Mouse (Mus musculus) hindbrain, postnatal 0 days (tissue): ENCODE measurements at regions not wholly inside any gene's neighbourhood (a gene's known extent, or its start where the extent isn't known, plus 50 kb on each side); places are given as distances from the start of the nearest gene placed in this dataset.
A peak's percentile ranks its signal among the peaks of the same experiment; 100 is the strongest.

ENCODE experiments used
- ATAC-seq: fragments of 200-750 bp; cut with Nextera tagmentation; 2 replicates; pipeline ENCODE4 v1.8.0; 2017; ENCODE audit warnings: mild to moderate bottlenecking, moderate TSS enrichment, moderate library complexity
- DNase-seq: peaks from one replicate; pipeline ENCODE4 v3.0.0-alpha.2; 2015; ENCODE audit warnings: low spot score
- H3K27ac ChIP-seq: fragments of 300-500 bp; sonication (generic); 2 replicates; pipeline ENCODE4 v1.5.1; 2014; ENCODE audit warnings: mild to moderate bottlenecking
- H3K27me3 ChIP-seq: fragments of 300-500 bp; sonication (generic); 2 replicates; pipeline ENCODE4 v1.6.1; 2014; ENCODE audit warnings: low read length, mixed read lengths; ENCODE audit not compliant: insufficient read depth
- H3K36me3 ChIP-seq: fragments of 300-500 bp; sonication (generic); 2 replicates; pipeline ENCODE4 v1.6.1; 2014; ENCODE audit warnings: low read length, mixed read lengths; ENCODE audit not compliant: insufficient read depth
- H3K4me1 ChIP-seq: fragments of 300-500 bp; sonication (generic); 2 replicates; pipeline ENCODE4 v1.6.1; 2014; ENCODE audit warnings: antibody characterized with exemption, low read length, mixed read lengths; ENCODE audit not compliant: insufficient read depth
- H3K4me2 ChIP-seq: fragments of 300-500 bp; sonication (generic); 2 replicates; pipeline ENCODE4 v1.6.1; 2014; ENCODE audit warnings: low read depth, mild to moderate bottlenecking, low read length, moderate library complexity, mixed read lengths
- H3K4me3 ChIP-seq: fragments of 300-500 bp; sonication (generic); 2 replicates; pipeline ENCODE4 v1.5.1; 2014; ENCODE audit warnings: low read length
- H3K9ac ChIP-seq: fragments of 300-500 bp; sonication (generic); replicated peaks from 2 replicates; pipeline ENCODE4 v1.6.1; 2014; ENCODE audit warnings: mild to moderate bottlenecking, low read length, moderate library complexity, mixed read lengths
- H3K9me3 ChIP-seq: fragments of 300-500 bp; sonication (generic); 2 replicates; pipeline ENCODE4 v1.6.1; 2016; ENCODE audit warnings: low read length, mixed read lengths
- CTCF ChIP-seq: IDR thresholded peaks from 2 replicates; pipeline ENCODE4 v1.5.1; 2016; ENCODE audit warnings: antibody characterized with exemption, control low read depth, low read depth
- WGBS: fragments of 180-500 bp; shearing (Covaris S2); extraction: QIAGEN DNeasy Blood & Tissue Kit; methylation state at CpG from one replicate; pipeline ENCODE4 v1.1.7; 2014; 5-methylcytosine and 5-hydroxymethylcytosine counted together

GRCm38 (mm10) chr14:67141581-67142441 lies 1132.8 kb upstream of the Gulo start:
- no peaks in the 10 kb centered on the region for H3K27me3 ChIP-seq
- no peak overlapping the region for H3K9ac ChIP-seq
- peak; percentile 75 for DNase-seq
- peak; percentile 74 for ATAC-seq
- H3K4me3 ChIP-seq, result no peak overlapping the region
- 18% methylated on average over 15 of the region's 15 CpGs for WGBS
- TF ChIP-seq CTCF, result no peak
- H3K4me2 ChIP-seq, result peak overlapping the region; percentile 32
- H3K4me1 ChIP-seq, result peaks cover 6% of the 10 kb centered on the region; the same call in 1 of the 2 replicates
- no peaks in the 10 kb centered on the region for H3K36me3 ChIP-seq
- H3K27ac ChIP-seq, result peak overlapping the region; percentile 49
- H3K9me3 ChIP-seq, result no peaks in the 10 kb centered on the region

GRCm38 (mm10) chr14:67141151-67141550 lies 1132.1 kb upstream of the Gulo start:
- H3K9me3 ChIP-seq, result no peaks in the 10 kb centered on the region
- H3K36me3 ChIP-seq, result no peaks in the 10 kb centered on the region
- DNase-seq, result no peak
- peaks cover 6% of the 10 kb centered on the region; the same call in 1 of the 2 replicates for H3K4me1 ChIP-seq
- H3K4me3 ChIP-seq, result no peak overlapping the region
- 0 out of 2 replicates have a peak overlapping the region, but pooled peaks have one; percentile 32 for H3K4me2 ChIP-seq
- WGBS, result 47% methylated on average over 7 of the region's 7 CpGs
- no peak overlapping the region for H3K9ac ChIP-seq
- H3K27me3 ChIP-seq, result no peaks in the 10 kb centered on the region
- no peak for ATAC-seq
- H3K27ac ChIP-seq, result no peak overlapping the region
- no peak for TF ChIP-seq CTCF

GRCm38 (mm10) chr14:67139674-67140073 lies 1130.7 kb upstream of the Gulo start:
- Histone ChIP-seq H3K4me1 (peaks cover 13% of the 10 kb centered on the region; the same call in 1 of the 2 replicates), H3K9ac (no peak overlapping the region), H3K27ac (no peak overlapping the region), H3K9me3 (no peaks in the 10 kb centered on the region), H3K4me2 (no peak overlapping the region), H3K4me3 (no peak overlapping the region), H3K27me3 (no peaks in the 10 kb centered on the region), H3K36me3 (no peaks in the 10 kb centered on the region)
- ATAC-seq, result no peak
- no peak for TF ChIP-seq CTCF
- DNase-seq, result no peak

GRCm38 (mm10) chr14:67139152-67139551 lies 1130.1 kb upstream of the Gulo start:
- 60% methylated on average over 5 of the region's 5 CpGs for WGBS
- ATAC-seq, result no peak

GRCm38 (mm10) chr14:67136141-67136498 lies 1127.1 kb upstream of the Gulo start:
- 28% methylated on average over 2 of the region's 2 CpGs for WGBS
- H3K4me2 ChIP-seq, result no peak overlapping the region
- H3K27me3 ChIP-seq, result no peaks in the 10 kb centered on the region
- no peak overlapping the region; the same call in 1 of the 2 replicates for H3K27ac ChIP-seq
- no peaks in the 10 kb centered on the region for H3K36me3 ChIP-seq
- 0 out of 2 replicates have a peak, but pooled peaks cover 12% of the 10 kb centered on the region for H3K4me1 ChIP-seq
- no peak overlapping the region for H3K4me3 ChIP-seq
- H3K9me3 ChIP-seq, result no peaks in the 10 kb centered on the region
- H3K9ac ChIP-seq, result no peak overlapping the region
- no peak for ATAC-seq
- TF ChIP-seq CTCF, result no peak
- DNase-seq, result no peak

More at GRCm38 (mm10) chr14:67139152-67139551, 1130.1 kb upstream of the Gulo start:
- Histone ChIP-seq H3K4me3 (no peak overlapping the region), H3K9me3 (no peaks in the 10 kb centered on the region), H3K4me2 (no peak overlapping the region), H3K36me3 (no peaks in the 10 kb centered on the region), H3K27ac (no peak overlapping the region), H3K9ac (no peak overlapping the region), H3K27me3 (no peaks in the 10 kb centered on the region), H3K4me1 (peaks cover 13% of the 10 kb centered on the region; the same call in 1 of the 2 replicates)
- no peak for DNase-seq
- TF ChIP-seq CTCF, result no peak

- H3K9ac ChIP-seq, result peak overlapping the region; percentile 19; the same call in 1 of the 2 replicates
- TF ChIP-seq CTCF, result no peak; the same call in 1 of the 2 replicates
Observed at GRCm38 (mm10) chr14:67135221-67136140, 1126.5 kb upstream of the Gulo start.

More at GRCm38 (mm10) chr14:67135221-67136140, 1126.5 kb upstream of the Gulo start:
- 19% methylated on average over 18 of the region's 18 CpGs for WGBS
- Histone ChIP-seq H3K9me3 (no peaks in the 10 kb centered on the region), H3K4me2 (peak overlapping the region; percentile 24), H3K27ac (peak overlapping the region; percentile 71; the same call in 1 of the 2 replicates), H3K27me3 (no peaks in the 10 kb centered on the region), H3K36me3 (no peaks in the 10 kb centered on the region), H3K4me3 (no peak overlapping the region), H3K4me1 (0 out of 2 replicates have a peak, but pooled peaks cover 12% of the 10 kb centered on the region)
- peak; percentile 85 for DNase-seq
- ATAC-seq, result peak; percentile 93
